Mouse (Mus musculus): ENCODE results near the gene Nudcd3. TPM values are rescaled to one million over a fixed set of nuclear protein-coding genes. Genes with fewer than 3 reads are reported as not detected.
A peak's percentile ranks its signal among the peaks of the same experiment; 100 is the strongest.

Gene Nudcd3
- total and polyA plus RNA-seq, 2 experiments from 2014 or later, result 61.6 to 70.7 TPM

- WGBS, result 26% methylated on average over 8 of the region's 8 CpGs
- peak; percentile 86 for ATAC-seq
- no peaks in the 10 kb centered on the region for H3K27me3 ChIP-seq (ENCODE audit: insufficient read depth, low read length)
- no peak overlapping the region for H3K4me2 ChIP-seq (ENCODE audit: low read depth)
- peak overlapping the region; percentile 82 for H3K27ac ChIP-seq (ENCODE audit: low read depth, low read length)
- H3K36me3 ChIP-seq (ENCODE audit: insufficient read depth), result no peaks in the 10 kb centered on the region
- H3K9ac ChIP-seq, result no peak overlapping the region
- no peak overlapping the region for H3K4me3 ChIP-seq (ENCODE audit: low read depth, low read length)
- peaks cover 26% of the 10 kb centered on the region for H3K4me1 ChIP-seq (ENCODE audit: insufficient read depth)
- DNase-seq, result peak; percentile 89
- TF ChIP-seq CTCF (IDR thresholded peaks at IDR 0.05; ENCODE audit: low read depth), result no peak
- H3K9me3 ChIP-seq (ENCODE audit: low read length), result no peaks in the 10 kb centered on the region
Measured at GRCm38 (mm10) chr11:6075618-6076066, 124.6 kb downstream of the Nudcd3 start.

GRCm38 (mm10) chr11:6068181-6068957, 131.8 kb downstream of the Nudcd3 start:
- Histone ChIP-seq H3K4me1 (ENCODE audit: insufficient read depth) (peaks cover 26% of the 10 kb centered on the region), H3K27me3 (ENCODE audit: insufficient read depth, low read length) (no peaks in the 10 kb centered on the region), H3K9me3 (ENCODE audit: low read length) (no peaks in the 10 kb centered on the region), H3K4me2 (ENCODE audit: low read depth) (peak overlapping the region; percentile 52), H3K9ac (peak overlapping the region; percentile 51), H3K27ac (ENCODE audit: low read depth, low read length) (peak overlapping the region; percentile 66), H3K4me3 (ENCODE audit: low read depth, low read length) (peak overlapping the region; percentile 25), H3K36me3 (ENCODE audit: insufficient read depth) (no peaks in the 10 kb centered on the region)
- ATAC-seq (peak; percentile 9; the same call in 1 of the 2 replicates), DNase-seq (peak; percentile 78)
- WGBS, result 7% methylated on average over 19 of the region's 19 CpGs
- no peak for TF ChIP-seq CTCF (IDR thresholded peaks at IDR 0.05; ENCODE audit: low read depth)

- no peaks in the 10 kb centered on the region for H3K9me3 ChIP-seq (ENCODE audit: low read length)
- H3K4me1 ChIP-seq (ENCODE audit: insufficient read depth), result peaks cover 33% of the 10 kb centered on the region
- H3K9ac ChIP-seq, result no peak overlapping the region
- 33% methylated on average over 9 of the region's 9 CpGs for WGBS
- H3K36me3 ChIP-seq (ENCODE audit: insufficient read depth), result no peaks in the 10 kb centered on the region
- H3K27me3 ChIP-seq (ENCODE audit: insufficient read depth, low read length), result no peaks in the 10 kb centered on the region
- ATAC-seq, result no peak
- no peak overlapping the region for H3K4me3 ChIP-seq (ENCODE audit: low read depth, low read length)
- no peak overlapping the region for H3K27ac ChIP-seq (ENCODE audit: low read depth, low read length)
- no peak for TF ChIP-seq CTCF (IDR thresholded peaks at IDR 0.05; ENCODE audit: low read depth)
- DNase-seq, result no peak
- 0 out of 2 replicates have a peak overlapping the region, but pooled peaks have one; percentile 72 for H3K4me2 ChIP-seq (ENCODE audit: low read depth)
Measured at GRCm38 (mm10) chr11:6067160-6067559, 133.1 kb downstream of the Nudcd3 start.

- ATAC-seq (no peak), DNase-seq (no peak)
- Histone ChIP-seq H3K4me3 (ENCODE audit: low read depth, low read length) (peak within 1 kb of the TSS; percentile 84), H3K9ac (peak within 1 kb of the TSS; percentile 92), H3K27ac (ENCODE audit: low read depth, low read length) (peak within 1 kb of the TSS; percentile 93), H3K4me1 (ENCODE audit: insufficient read depth) (peaks cover 33% of the 10 kb centered on the region), H3K4me2 (ENCODE audit: low read depth) (peak within 1 kb of the TSS; percentile 72), H3K27me3 (ENCODE audit: insufficient read depth, low read length) (no peaks in the 10 kb centered on the region), H3K36me3 (ENCODE audit: insufficient read depth) (no peaks in the 10 kb centered on the region), H3K9me3 (ENCODE audit: low read length) (no peaks in the 10 kb centered on the region)
- 4% methylated on average over 6 of the region's 6 CpGs for WGBS
- peak; percentile 40; the same call in 1 of the 2 replicates for TF ChIP-seq CTCF (IDR thresholded peaks at IDR 0.05; ENCODE audit: low read depth)
Measured at GRCm38 (mm10) chr11:6066176-6066575, 134.0 kb downstream of the Nudcd3 start, which contains the start of gene Camk2b. Gene Camk2b, minus strand, starts transcription at chr11:6066362.

GRCm38 (mm10) chr11:6065551-6066121, 134.6 kb downstream of the Nudcd3 start:
- Histone ChIP-seq H3K36me3 (ENCODE audit: insufficient read depth) (no peaks in the 10 kb centered on the region), H3K9ac (peak overlapping the region; percentile 92), H3K4me3 (ENCODE audit: low read depth, low read length) (peak overlapping the region; percentile 84), H3K27me3 (ENCODE audit: insufficient read depth, low read length) (no peaks in the 10 kb centered on the region), H3K27ac (ENCODE audit: low read depth, low read length) (peak overlapping the region; percentile 93), H3K4me2 (ENCODE audit: low read depth) (peak overlapping the region; percentile 72), H3K4me1 (ENCODE audit: insufficient read depth) (peaks cover 33% of the 10 kb centered on the region), H3K9me3 (ENCODE audit: low read length) (no peaks in the 10 kb centered on the region)
- DNase-seq, result peak; percentile 90
- 3% methylated on average over 77 of the region's 95 CpGs for WGBS
- no peak for TF ChIP-seq CTCF (IDR thresholded peaks at IDR 0.05; ENCODE audit: low read depth)
- ATAC-seq, result peak; percentile 90

GRCm38 (mm10) chr11:6065046-6065521, 135.1 kb downstream of the Nudcd3 start:
- no peaks in the 10 kb centered on the region for H3K9me3 ChIP-seq (ENCODE audit: low read length)
- DNase-seq, result no peak
- ATAC-seq, result peak; percentile 40
- TF ChIP-seq CTCF (IDR thresholded peaks at IDR 0.05; ENCODE audit: low read depth), result no peak
- peak overlapping the region; percentile 92 for H3K9ac ChIP-seq
- peak overlapping the region; percentile 93 for H3K27ac ChIP-seq (ENCODE audit: low read depth, low read length)
- peaks cover 33% of the 10 kb centered on the region for H3K4me1 ChIP-seq (ENCODE audit: insufficient read depth)
- H3K4me2 ChIP-seq (ENCODE audit: low read depth), result peak overlapping the region; percentile 72
- no peaks in the 10 kb centered on the region for H3K27me3 ChIP-seq (ENCODE audit: insufficient read depth, low read length)
- peak overlapping the region; percentile 84 for H3K4me3 ChIP-seq (ENCODE audit: low read depth, low read length)
- no peaks in the 10 kb centered on the region for H3K36me3 ChIP-seq (ENCODE audit: insufficient read depth)
- under 1% methylated on average over 51 of the region's 55 CpGs for WGBS

All from forebrain, postnatal 0 days (tissue).